Mouse (Mus musculus): Measurements from ENCODE around the gene Fam92a. TPM values are rescaled to one million over a fixed set of nuclear protein-coding genes. Genes with fewer than 3 reads are reported as not detected.
"Not testable (repeated sequence)": the region's sequence is repeated elsewhere in the genome, so short reads cannot be mapped to it uniquely, and the experiment has no call there.

Gene Fam92a
- polyA plus RNA-seq (2014; fragmentation: Nextera tagmentation; extraction: Ambion mirVana), result 116 and 120 TPM in 2 replicates

- Histone ChIP-seq H3K36me3 (ENCODE audit: control insufficient read depth, insufficient read depth, low read length) (no peaks in the 10 kb centered on the region), H3K27me3 (ENCODE audit: control insufficient read depth, insufficient read depth, low read length) (no peaks in the 10 kb centered on the region), H3K27ac (replicated peaks; ENCODE audit: low read depth, low read length) (peak within 1 kb of the TSS; percentile 74), H3K9ac (ENCODE audit: low read length) (peak within 1 kb of the TSS; percentile 98), H3K4me1 (ENCODE audit: control insufficient read depth, insufficient read depth, low read length) (peaks cover 3% of the 10 kb centered on the region; the same call in 1 of the 2 replicates), H3K9me3 (ENCODE audit: control insufficient read depth, low read length) (no peaks in the 10 kb centered on the region), H3K4me2 (ENCODE audit: low read depth, severe bottlenecking) (peak within 1 kb of the TSS; percentile 57), H3K4me3 (ENCODE audit: low read depth, low read length) (peak within 1 kb of the TSS; percentile 78)
- DNase-seq (ENCODE audit: low spot score) (peak; percentile 81), ATAC-seq (ENCODE audit: insufficient number of reproducible peaks, low FRiP score, low TSS enrichment, low read depth) (peak; percentile 80)
- WGBS, result 1% methylated on average over 71 of the region's 74 CpGs
Measured at GRCm38 (mm10) chr4:12171318-12172091, at the start of gene Fam92a. Gene Fam92a (minus strand): TSS chr4:12172015.

- DNase-seq (ENCODE audit: low spot score) (no peak), ATAC-seq (ENCODE audit: insufficient number of reproducible peaks, low FRiP score, low TSS enrichment, low read depth) (no peak)
- no peak overlapping the region for H3K27ac ChIP-seq (replicated peaks; ENCODE audit: low read depth, low read length)
- no peak overlapping the region for H3K4me3 ChIP-seq (ENCODE audit: low read depth, low read length)
- no peaks in the 10 kb centered on the region for H3K36me3 ChIP-seq (ENCODE audit: control insufficient read depth, insufficient read depth, low read length)
- WGBS, result 88% methylated on average over 10 of the region's 10 CpGs
- H3K9me3 ChIP-seq (ENCODE audit: control insufficient read depth, low read length), result no peaks in the 10 kb centered on the region
- H3K4me2 ChIP-seq (ENCODE audit: low read depth, severe bottlenecking), result no peak overlapping the region
- no peaks in the 10 kb centered on the region for H3K4me1 ChIP-seq (ENCODE audit: control insufficient read depth, insufficient read depth, low read length)
- no peak overlapping the region for H3K9ac ChIP-seq (ENCODE audit: low read length)
- H3K27me3 ChIP-seq (ENCODE audit: control insufficient read depth, insufficient read depth, low read length), result no peaks in the 10 kb centered on the region
Measured at GRCm38 (mm10) chr4:12178992-12179391, 7.2 kb upstream of the Fam92a start.

DNA sequence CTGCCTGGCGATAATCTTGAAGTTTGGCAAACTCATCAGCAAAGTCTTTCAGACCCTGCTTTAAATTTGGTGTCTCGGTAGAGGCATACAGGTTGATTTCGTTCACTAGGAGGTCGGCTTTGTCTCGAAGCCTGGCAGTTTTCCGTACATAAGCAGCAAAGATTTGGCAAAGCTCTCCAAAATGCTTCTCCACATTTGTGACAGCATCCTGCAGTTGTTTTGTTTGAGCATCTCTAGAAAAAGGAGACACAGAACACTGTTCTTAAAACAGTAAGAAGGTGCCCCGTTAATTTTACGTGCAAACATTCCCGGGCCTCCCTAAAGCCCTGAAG is 863 bp downstream of the Fam92a start:
- Histone ChIP-seq H3K9ac (ENCODE audit: low read length) (peak overlapping the region; percentile 98), H3K4me1 (ENCODE audit: control insufficient read depth, insufficient read depth, low read length) (peaks cover 3% of the 10 kb centered on the region; the same call in 1 of the 2 replicates), H3K27ac (replicated peaks; ENCODE audit: low read depth, low read length) (peak overlapping the region; percentile 74; the same call in 1 of the 2 replicates), H3K4me2 (ENCODE audit: low read depth, severe bottlenecking) (peak overlapping the region; percentile 57), H3K4me3 (ENCODE audit: low read depth, low read length) (peak overlapping the region; percentile 78), H3K36me3 (ENCODE audit: control insufficient read depth, insufficient read depth, low read length) (no peaks in the 10 kb centered on the region), H3K9me3 (ENCODE audit: control insufficient read depth, low read length) (no peaks in the 10 kb centered on the region), H3K27me3 (ENCODE audit: control insufficient read depth, insufficient read depth, low read length) (no peaks in the 10 kb centered on the region)
- DNase-seq (ENCODE audit: low spot score), result peak; percentile 21
- ATAC-seq (ENCODE audit: insufficient number of reproducible peaks, low FRiP score, low TSS enrichment, low read depth), result no peak
- WGBS, result 26% methylated on average over 9 of the region's 9 CpGs

DNA sequence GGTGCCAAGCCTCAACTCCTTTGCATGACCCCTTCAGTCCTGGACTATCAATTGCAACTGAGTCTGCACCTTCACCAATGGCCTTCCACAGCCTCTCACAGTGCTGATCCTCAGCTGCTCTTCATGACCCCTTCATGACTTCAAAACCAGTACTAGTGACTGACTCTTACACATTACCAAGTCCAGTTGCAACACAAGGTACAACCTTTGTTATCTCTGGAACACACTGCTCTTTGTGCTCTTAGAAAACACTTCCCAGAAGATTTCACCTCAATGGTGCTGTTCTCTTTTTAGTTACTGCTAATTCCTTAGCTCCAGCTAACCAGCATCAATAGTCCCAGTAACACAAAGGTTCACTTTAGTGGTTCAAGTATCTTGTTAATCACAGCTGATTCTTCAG is 24.2 kb downstream of the Fam92a start:
- Histone ChIP-seq H3K4me2 (ENCODE audit: low read depth, severe bottlenecking) (no peak overlapping the region), H3K27ac (replicated peaks; ENCODE audit: low read depth, low read length) (no peak overlapping the region), H3K9ac (ENCODE audit: low read length) (no peak overlapping the region), H3K4me3 (ENCODE audit: low read depth, low read length) (no peak overlapping the region), H3K36me3 (ENCODE audit: control insufficient read depth, insufficient read depth, low read length) (no peaks in the 10 kb centered on the region; the same call in 1 of the 2 replicates), H3K9me3 (ENCODE audit: control insufficient read depth, low read length) (no peaks in the 10 kb centered on the region), H3K27me3 (ENCODE audit: control insufficient read depth, insufficient read depth, low read length) (no peaks in the 10 kb centered on the region), H3K4me1 (ENCODE audit: control insufficient read depth, insufficient read depth, low read length) (no peaks in the 10 kb centered on the region)
- ATAC-seq (ENCODE audit: insufficient number of reproducible peaks, low FRiP score, low TSS enrichment, low read depth) (no peak), DNase-seq (ENCODE audit: low spot score) (no peak)

- not testable (repeated sequence) for DNase-seq (ENCODE audit: low spot score); ATAC-seq (ENCODE audit: insufficient number of reproducible peaks, low FRiP score, low TSS enrichment, low read depth); H3K4me1 ChIP-seq (ENCODE audit: control insufficient read depth, insufficient read depth, low read length); H3K4me3 ChIP-seq (ENCODE audit: low read depth, low read length); H3K9me3 ChIP-seq (ENCODE audit: control insufficient read depth, low read length); H3K27me3 ChIP-seq (ENCODE audit: control insufficient read depth, insufficient read depth, low read length); H3K27ac ChIP-seq (replicated peaks; ENCODE audit: low read depth, low read length); H3K4me2 ChIP-seq (ENCODE audit: low read depth, severe bottlenecking); H3K9ac ChIP-seq (ENCODE audit: low read length); H3K36me3 ChIP-seq (ENCODE audit: control insufficient read depth, insufficient read depth, low read length)
- 94% methylated on average over 7 of the region's 7 CpGs for WGBS
Measured at GRCm38 (mm10) chr4:12141516-12141915, 30.3 kb downstream of the Fam92a start.

- not testable (repeated sequence) for H3K27me3 ChIP-seq (ENCODE audit: control insufficient read depth, insufficient read depth, low read length); H3K27ac ChIP-seq (replicated peaks; ENCODE audit: low read depth, low read length); H3K9me3 ChIP-seq (ENCODE audit: control insufficient read depth, low read length); DNase-seq (ENCODE audit: low spot score); H3K36me3 ChIP-seq (ENCODE audit: control insufficient read depth, insufficient read depth, low read length); H3K4me1 ChIP-seq (ENCODE audit: control insufficient read depth, insufficient read depth, low read length); H3K9ac ChIP-seq (ENCODE audit: low read length)
- Histone ChIP-seq H3K4me3 (ENCODE audit: low read depth, low read length) (peak overlapping the region; percentile 16; the same call in 1 of the 2 replicates), H3K4me2 (ENCODE audit: low read depth, severe bottlenecking) (peak overlapping the region; percentile 25; the same call in 1 of the 2 replicates)
- peak; percentile 82 for ATAC-seq (ENCODE audit: insufficient number of reproducible peaks, low FRiP score, low TSS enrichment, low read depth)
- WGBS, result 17% methylated on average over 23 of the region's 40 CpGs
Measured at GRCm38 (mm10) chr4:12140592-12141062, 31.2 kb downstream of the Fam92a start.

DNA sequence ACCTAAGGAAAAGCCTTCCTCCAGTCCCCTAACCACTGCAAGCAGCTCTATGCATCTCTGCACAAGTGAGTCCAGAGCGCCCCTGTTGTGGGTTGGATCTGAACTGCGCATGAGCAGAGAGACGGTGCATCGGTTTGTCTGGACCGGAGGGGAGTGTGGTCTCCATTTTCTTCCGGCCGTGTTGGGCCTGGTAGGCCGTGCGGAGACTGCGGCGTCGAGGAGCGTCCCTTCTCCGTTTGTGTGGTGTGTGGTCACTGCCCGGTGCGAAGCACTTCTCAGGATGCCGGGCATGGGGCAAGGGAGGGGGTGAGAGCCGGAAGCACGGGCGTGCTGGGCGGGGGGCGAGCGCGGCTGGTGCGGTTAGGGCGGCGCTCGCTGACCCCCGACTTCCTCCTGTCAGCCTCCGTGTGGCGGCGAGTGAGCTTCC is 31.7 kb downstream of the Fam92a start, which contains the start of gene Rbm12b1:
TSS of gene Rbm12b1 (plus strand) at position 124 of the 427 bp plus-strand sequence.
- peak; percentile 78 for DNase-seq (ENCODE audit: low spot score)
- Histone ChIP-seq H3K4me2 (ENCODE audit: low read depth, severe bottlenecking) (peak within 1 kb of the TSS; percentile 25; the same call in 1 of the 2 replicates), H3K9ac (ENCODE audit: low read length) (peak within 1 kb of the TSS; percentile 22; the same call in 1 of the 2 replicates), H3K4me3 (ENCODE audit: low read depth, low read length) (peak within 1 kb of the TSS; percentile 24)
- not testable (repeated sequence) for H3K4me1 ChIP-seq (ENCODE audit: control insufficient read depth, insufficient read depth, low read length); H3K36me3 ChIP-seq (ENCODE audit: control insufficient read depth, insufficient read depth, low read length); H3K9me3 ChIP-seq (ENCODE audit: control insufficient read depth, low read length); H3K27ac ChIP-seq (replicated peaks; ENCODE audit: low read depth, low read length); H3K27me3 ChIP-seq (ENCODE audit: control insufficient read depth, insufficient read depth, low read length)
- 13% methylated on average over 17 of the region's 32 CpGs for WGBS
- ATAC-seq (ENCODE audit: insufficient number of reproducible peaks, low FRiP score, low TSS enrichment, low read depth), result peak; percentile 94

All from limb, embryonic 11.5 days (tissue).